Mouse (Mus musculus) cerebellum, postnatal 10 days (tissue): ENCODE measurements at regions not wholly inside any gene's neighbourhood (a gene's known extent, or its start where the extent isn't known, plus 50 kb on each side); places are given as distances from the start of the nearest gene placed in this dataset.

ENCODE experiments used
- DNase-seq, 2 experiments: peaks; one replicate each; pipeline ENCODE4 v3.0.0; 2021; ENCODE audit warnings: mixed read lengths in 2 of 2

- DNase-seq = no peak
Measured at GRCm38 (mm10) chr17:65014682-65015081, 178.8 kb upstream of the 4930583I09Rik start.

GRCm38 (mm10) chr17:65000626-65001135 is 164.8 kb upstream of the 4930583I09Rik start:
- no peak for DNase-seq

GRCm38 (mm10) chr17:64994483-64994882 is 158.6 kb upstream of the 4930583I09Rik start:
- DNase-seq = no peak

GRCm38 (mm10) chr17:64991262-64991661 is 155.4 kb upstream of the 4930583I09Rik start:
- DNase-seq = no peak

- no peak for DNase-seq
Measured at GRCm38 (mm10) chr17:64984276-64985011, 148.6 kb upstream of the 4930583I09Rik start.

- no peak for DNase-seq
Measured at GRCm38 (mm10) chr17:64983480-64983879, 147.6 kb upstream of the 4930583I09Rik start.

- DNase-seq = no peak
Measured at GRCm38 (mm10) chr17:64964153-64964552, 128.3 kb upstream of the 4930583I09Rik start.

GRCm38 (mm10) chr17:64961887-64962286 is 126.0 kb upstream of the 4930583I09Rik start:
- DNase-seq = no peak

- no peak for DNase-seq
Measured at GRCm38 (mm10) chr17:64957495-64957894, 121.6 kb upstream of the 4930583I09Rik start.

GRCm38 (mm10) chr17:64956506-64956905 is 120.6 kb upstream of the 4930583I09Rik start:
- no peak for DNase-seq

GRCm38 (mm10) chr17:64953275-64953674 is 117.4 kb upstream of the 4930583I09Rik start:
- DNase-seq = peak; percentile 77 to 79

- peak; percentile 42 to 51 for DNase-seq
Measured at GRCm38 (mm10) chr17:64951625-64951940, 115.7 kb upstream of the 4930583I09Rik start.

- DNase-seq = no peak
Measured at GRCm38 (mm10) chr17:64950802-64951624, 115.1 kb upstream of the 4930583I09Rik start.

GRCm38 (mm10) chr17:64943213-64943612 is 107.3 kb upstream of the 4930583I09Rik start:
- DNase-seq = no peak

- no peak for DNase-seq
Measured at GRCm38 (mm10) chr17:64941555-64941954, 105.7 kb upstream of the 4930583I09Rik start.

- DNase-seq = no peak
Measured at GRCm38 (mm10) chr17:64935683-64936082, 99.8 kb upstream of the 4930583I09Rik start.

- peak; percentile 57 to 62 for DNase-seq
Measured at GRCm38 (mm10) chr17:64934411-64934810, 98.5 kb upstream of the 4930583I09Rik start.

GRCm38 (mm10) chr17:64930816-64931428 is 95.1 kb upstream of the 4930583I09Rik start:
- DNase-seq = peak in 1 of 2 experiments; percentile 39

GRCm38 (mm10) chr17:64923762-64924161 is 87.9 kb upstream of the 4930583I09Rik start:
- peak in 1 of 2 experiments; percentile 29 for DNase-seq

GRCm38 (mm10) chr17:64922235-64922634 is 86.4 kb upstream of the 4930583I09Rik start:
- peak; percentile 59 to 67 for DNase-seq

GRCm38 (mm10) chr17:64920236-64920635 is 84.4 kb upstream of the 4930583I09Rik start:
- DNase-seq = no peak

GRCm38 (mm10) chr17:64917830-64918229 is 82.0 kb upstream of the 4930583I09Rik start:
- DNase-seq = peak in 1 of 2 experiments; percentile 25

- DNase-seq = peak in 1 of 2 experiments; percentile 46
Measured at GRCm38 (mm10) chr17:64916657-64917056, 80.8 kb upstream of the 4930583I09Rik start.
